Mouse (Mus musculus) fat pad, adult 2 months (tissue): ENCODE results near the gene Lca5.

Source experiments
- DNase-seq: peaks from one replicate; pipeline ENCODE4 v3.0.0-alpha.2; 2011; ENCODE audit warnings: low read depth, low spot score; ENCODE audit errors: extremely low read depth

Lca5 gene

GRCm38 (mm10) chr9:83391996-83392395 is 48.9 kb downstream of the Lca5 start:
- no peak for DNase-seq

GRCm38 (mm10) chr9:83389570-83389969 is 51.4 kb downstream of the Lca5 start:
- DNase-seq = no peak

- no peak for DNase-seq
Measured at GRCm38 (mm10) chr9:83386264-83386855, 54.6 kb downstream of the Lca5 start.

- no peak for DNase-seq
Measured at GRCm38 (mm10) chr9:83385301-83385700, 55.6 kb downstream of the Lca5 start.

GRCm38 (mm10) chr9:83383235-83383634 is 57.7 kb downstream of the Lca5 start:
- DNase-seq = no peak

- DNase-seq = no peak
Measured at GRCm38 (mm10) chr9:83382775-83383174, 58.2 kb downstream of the Lca5 start.

GRCm38 (mm10) chr9:83381317-83381716 is 59.6 kb downstream of the Lca5 start:
- no peak for DNase-seq

- DNase-seq = no peak
Measured at GRCm38 (mm10) chr9:83379661-83380060, 61.3 kb downstream of the Lca5 start.

- DNase-seq = no peak
Measured at GRCm38 (mm10) chr9:83377132-83377531, 63.8 kb downstream of the Lca5 start.

GRCm38 (mm10) chr9:83375522-83376176 is 65.3 kb downstream of the Lca5 start:
- no peak for DNase-seq

GRCm38 (mm10) chr9:83370907-83371306 is 70.0 kb downstream of the Lca5 start:
- DNase-seq = peak; percentile 62

GRCm38 (mm10) chr9:83368234-83368633 is 72.7 kb downstream of the Lca5 start:
- no peak for DNase-seq

- no peak for DNase-seq
Measured at GRCm38 (mm10) chr9:83355802-83356201, 85.1 kb downstream of the Lca5 start.

GRCm38 (mm10) chr9:83353316-83353715 is 87.6 kb downstream of the Lca5 start:
- no peak for DNase-seq

GRCm38 (mm10) chr9:83351171-83351570 is 89.8 kb downstream of the Lca5 start:
- DNase-seq = no peak

GRCm38 (mm10) chr9:83350613-83351012 is 90.3 kb downstream of the Lca5 start:
- no peak for DNase-seq

GRCm38 (mm10) chr9:83349905-83350304 is 91.0 kb downstream of the Lca5 start:
- no peak for DNase-seq

GRCm38 (mm10) chr9:83349504-83349903 is 91.4 kb downstream of the Lca5 start:
- peak; percentile 34 for DNase-seq

- no peak for DNase-seq
Measured at GRCm38 (mm10) chr9:83347521-83347920, 93.4 kb downstream of the Lca5 start.

GRCm38 (mm10) chr9:83342491-83343370 is 98.2 kb downstream of the Lca5 start:
- DNase-seq = no peak
